Mouse (Mus musculus) embryo, embryonic 11.5 days (tissue): ENCODE measurements around the gene Dhx58.
A peak's percentile ranks its signal among the peaks of the same experiment; 100 is the strongest.

Experiments
- DNase-seq: peaks from one replicate; pipeline ENCODE4 v3.0.0-alpha.2; 2012; ENCODE audit warnings: low read depth, low spot score

Dhx58 gene

DNA sequence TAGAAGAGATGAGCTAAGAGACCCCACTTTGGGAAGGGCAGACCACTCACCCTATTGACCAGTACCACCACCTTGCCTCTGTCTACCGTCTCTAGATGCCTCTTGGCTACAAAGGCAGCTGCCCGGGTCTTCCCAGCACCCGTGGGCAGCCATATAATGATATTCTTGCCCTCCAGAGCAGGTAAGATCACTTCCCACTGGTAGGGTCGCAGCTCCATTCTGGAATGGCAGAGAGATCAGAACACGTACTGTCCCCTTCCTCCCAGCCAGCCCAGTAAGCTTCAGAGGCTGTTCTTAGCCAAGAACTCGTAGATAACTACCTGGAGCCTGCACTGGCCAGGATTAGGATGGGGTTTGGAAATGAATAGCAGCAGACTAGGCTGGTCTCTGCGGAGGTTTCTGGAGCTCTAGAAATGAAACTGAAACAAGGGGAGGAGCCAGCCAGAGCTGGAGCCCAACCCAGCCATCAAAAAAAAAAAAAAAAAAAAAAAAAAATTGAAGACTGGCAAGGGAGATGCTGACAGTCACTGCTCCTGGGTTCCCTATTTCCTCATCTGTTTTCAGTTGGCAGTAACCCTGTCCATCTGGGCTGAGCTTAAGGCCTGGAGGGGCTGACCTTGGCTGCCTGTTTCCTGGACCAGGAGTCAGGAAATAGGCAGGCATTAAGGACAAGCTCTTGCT is at the start of gene Dhx58:
TSS of gene Dhx58 (minus strand) at position 421 of the 681 bp plus-strand sequence.
- DNase-seq: no peak

DNA sequence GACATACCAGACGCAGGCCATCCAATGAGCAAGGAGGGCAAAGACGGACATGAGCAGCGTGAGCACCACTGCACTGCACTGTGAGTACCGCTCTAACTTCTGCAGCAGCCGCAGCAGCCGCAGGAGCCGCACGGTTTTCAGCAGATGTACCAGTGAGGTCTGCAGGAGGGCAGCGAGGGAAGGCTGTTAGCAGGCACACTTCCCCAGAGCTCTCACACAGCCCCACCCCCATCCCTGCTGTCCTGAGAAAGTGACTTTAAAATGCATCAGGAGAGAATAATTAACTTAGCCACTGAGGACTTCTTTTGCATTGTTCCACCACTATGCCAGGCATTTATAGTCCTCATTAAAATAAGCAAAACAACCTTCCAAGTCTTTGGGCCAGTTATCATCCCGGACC is 48.2 kb upstream of the Dhx58 start:
- no peak for DNase-seq

DNA sequence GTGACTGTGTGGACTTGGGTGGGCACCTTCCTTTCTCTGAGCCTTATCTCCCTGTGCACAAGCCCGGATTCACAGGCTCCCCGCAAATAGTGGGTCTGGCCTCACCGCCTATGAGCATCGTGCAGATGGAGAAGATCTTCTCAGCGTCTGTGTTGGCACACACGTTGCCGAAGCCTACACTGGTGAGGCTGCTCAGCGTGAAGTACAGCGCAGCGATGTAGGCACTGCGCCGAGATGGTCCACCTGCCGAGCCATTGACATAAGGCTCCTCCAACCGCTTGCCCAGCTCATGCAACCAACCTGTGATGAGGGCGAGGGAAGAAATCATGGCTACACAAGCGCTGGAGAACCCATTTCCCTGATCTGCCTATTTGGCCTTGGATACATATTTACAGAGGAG is 46.1 kb upstream of the Dhx58 start:
- no peak for DNase-seq

DNA sequence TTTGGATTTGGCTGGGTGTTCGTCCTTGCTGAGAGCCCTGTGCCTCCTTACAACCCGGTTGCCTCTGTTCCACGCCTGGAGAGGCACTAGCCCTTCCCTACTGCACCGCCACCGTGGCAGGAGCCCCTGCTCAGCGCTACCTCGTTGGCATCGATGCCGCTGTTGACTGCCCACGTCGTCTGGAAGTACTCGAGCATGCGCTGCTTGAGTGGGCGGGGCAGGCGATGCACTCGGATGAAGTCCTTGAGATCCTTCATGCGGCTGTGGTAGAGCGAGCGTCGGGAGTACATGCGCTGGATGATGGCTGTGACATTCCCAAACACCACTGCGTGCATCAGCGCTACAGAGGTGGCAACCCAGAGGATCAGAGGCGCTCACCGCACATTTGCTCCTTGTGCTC is 45.4 kb upstream of the Dhx58 start:
- DNase-seq: no peak

DNA sequence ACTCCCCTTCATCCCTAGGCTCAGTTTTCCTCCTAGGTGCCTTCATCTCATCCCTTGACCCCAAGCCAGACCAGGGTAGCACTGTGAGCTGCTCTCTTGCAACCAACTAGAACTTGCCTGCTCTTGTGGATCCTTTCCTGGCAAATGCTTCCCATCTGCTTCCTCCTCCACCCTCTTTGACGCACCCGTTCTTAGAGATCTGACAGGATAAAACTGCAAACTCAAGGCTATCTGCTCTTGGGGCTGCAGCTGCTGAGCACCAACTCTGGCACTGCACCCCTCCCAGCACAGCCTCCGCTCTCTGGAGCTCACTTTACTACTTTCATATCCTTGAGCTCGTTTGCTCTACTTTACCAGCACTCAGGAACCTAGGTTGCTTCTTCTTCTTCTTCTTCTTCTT is 44.5 kb upstream of the Dhx58 start:
- DNase-seq: no peak

DNA sequence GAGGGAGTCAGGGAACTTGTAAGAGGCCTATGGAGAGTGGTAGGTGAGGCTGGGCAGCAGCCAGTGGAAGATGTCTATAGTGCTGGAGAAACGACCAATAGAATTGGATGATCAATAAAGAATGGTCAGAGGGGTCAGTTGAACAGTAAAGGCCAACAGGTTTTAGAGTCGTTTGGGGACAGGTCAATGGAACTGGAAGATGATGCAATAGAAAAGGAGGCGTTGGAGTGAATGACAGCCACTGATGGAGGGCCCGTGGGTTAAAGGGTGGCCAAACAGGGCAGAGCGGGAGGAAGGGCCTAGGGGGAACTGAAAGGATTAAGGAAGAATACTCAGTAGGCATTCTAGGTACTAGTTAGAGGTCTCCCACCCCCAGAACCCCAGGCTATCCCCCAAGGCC is 43.0 kb upstream of the Dhx58 start:
- DNase-seq: no peak

DNA sequence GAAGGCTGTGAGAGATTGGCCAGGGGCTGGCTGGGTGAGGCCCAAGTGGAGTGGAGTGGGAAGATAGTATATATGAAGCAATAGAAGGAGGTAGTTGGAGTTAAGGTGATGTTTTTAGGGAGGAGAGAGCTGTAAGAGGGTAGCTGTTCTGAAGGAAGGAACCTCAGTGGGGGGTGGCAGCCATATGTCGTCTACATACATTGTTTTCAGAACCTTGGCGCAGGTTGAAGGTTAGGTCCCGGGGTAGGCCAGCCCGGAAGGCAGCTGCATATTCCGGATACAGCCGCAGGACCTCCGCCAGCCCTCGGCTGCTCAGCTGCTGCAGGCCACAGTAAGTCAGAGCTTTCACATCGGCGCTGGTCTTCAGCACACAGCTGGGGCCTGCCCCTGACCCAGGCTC is 42.5 kb upstream of the Dhx58 start:
- no peak for DNase-seq

DNA sequence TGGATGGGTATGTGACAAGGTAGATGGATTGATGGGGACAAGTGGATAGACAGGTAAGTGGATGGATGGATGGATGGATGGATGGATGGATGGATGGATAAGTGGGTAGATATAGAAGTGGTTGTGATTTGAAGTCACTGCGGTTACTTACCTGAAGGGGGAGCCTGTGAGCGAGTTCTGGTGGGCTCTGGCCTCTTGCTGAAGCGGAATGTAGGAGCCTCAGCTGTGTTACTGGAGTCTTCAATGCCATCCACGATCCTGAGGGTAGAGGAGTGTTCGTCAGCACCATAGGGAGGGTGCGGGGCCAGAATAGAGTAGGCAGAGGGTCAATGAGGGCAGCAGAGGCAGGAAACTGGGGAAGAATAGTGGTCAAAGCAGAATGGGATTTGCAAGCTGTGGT is 41.0 kb upstream of the Dhx58 start:
- DNase-seq: peak; percentile 41

DNA sequence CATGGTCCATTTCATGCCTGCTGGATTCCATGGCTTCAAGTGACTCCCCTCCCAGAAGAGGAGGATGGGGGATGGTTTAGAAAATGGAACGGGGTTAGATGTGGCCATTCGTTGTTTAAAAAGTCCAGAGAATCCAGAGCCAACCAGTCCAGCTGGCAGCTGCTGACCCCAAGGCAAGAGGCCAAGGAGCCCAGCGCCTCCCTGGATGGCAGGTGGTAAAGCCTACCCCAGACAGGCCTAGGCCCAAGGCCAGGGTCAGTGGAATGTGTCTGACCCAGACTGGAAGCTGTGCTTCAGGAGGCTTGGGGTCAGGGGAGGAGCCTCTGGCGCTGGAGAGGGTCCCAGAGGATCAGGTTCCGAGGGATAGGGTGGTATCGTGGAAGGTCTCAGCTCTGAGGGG is 37.3 kb upstream of the Dhx58 start:
- no peak for DNase-seq

DNA sequence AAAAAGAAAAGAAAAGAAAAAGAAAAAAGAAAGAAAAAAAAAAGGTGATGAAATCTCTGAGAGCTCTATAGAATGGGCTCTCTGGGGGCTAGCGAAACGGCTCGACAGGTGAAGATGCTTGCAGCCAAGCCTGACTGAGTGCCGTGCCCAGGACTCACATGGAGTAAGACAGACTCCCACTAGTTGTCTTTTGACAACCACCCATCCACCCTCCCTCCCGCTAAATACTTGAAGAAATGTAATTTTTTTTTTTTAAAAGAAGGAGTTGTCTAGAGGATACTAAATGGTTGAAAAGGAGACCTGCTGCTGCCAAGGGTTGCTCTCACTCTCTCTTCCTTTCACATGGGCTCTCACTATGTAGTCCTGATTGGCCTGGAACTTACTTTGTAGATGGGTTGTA is 34.7 kb upstream of the Dhx58 start:
- DNase-seq: no peak

DNA sequence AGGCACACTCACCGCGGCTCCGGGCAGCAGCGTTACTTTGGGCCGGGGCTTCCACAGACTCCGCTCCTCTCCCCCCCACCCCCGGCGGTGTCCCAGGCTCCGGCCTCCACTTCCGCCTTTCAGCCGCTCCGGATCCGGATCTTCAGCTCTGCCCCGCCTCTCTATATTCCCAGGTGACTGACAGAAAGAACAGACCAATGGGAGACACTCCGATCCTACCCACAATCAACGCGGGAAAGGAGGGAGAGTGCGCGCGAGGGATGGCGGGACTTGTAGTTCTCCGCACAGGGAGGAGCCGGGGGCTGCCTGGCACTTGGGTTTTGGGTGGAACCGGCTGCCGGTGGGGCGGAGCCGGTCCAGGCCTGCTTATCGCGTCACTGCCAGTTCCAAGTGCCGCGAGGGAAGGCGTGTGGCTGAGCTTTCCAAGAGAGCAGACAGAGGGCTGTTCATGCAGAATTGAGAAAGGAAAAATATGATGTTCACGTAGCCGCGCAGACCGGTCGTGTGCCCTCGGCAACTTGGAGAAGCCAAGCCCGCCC is 34.1 kb upstream of the Dhx58 start, which contains the start of gene Rab5c:
TSS of gene Rab5c (minus strand) at position 150 of the 539 bp plus-strand sequence.
- peak; percentile 98 for DNase-seq

DNA sequence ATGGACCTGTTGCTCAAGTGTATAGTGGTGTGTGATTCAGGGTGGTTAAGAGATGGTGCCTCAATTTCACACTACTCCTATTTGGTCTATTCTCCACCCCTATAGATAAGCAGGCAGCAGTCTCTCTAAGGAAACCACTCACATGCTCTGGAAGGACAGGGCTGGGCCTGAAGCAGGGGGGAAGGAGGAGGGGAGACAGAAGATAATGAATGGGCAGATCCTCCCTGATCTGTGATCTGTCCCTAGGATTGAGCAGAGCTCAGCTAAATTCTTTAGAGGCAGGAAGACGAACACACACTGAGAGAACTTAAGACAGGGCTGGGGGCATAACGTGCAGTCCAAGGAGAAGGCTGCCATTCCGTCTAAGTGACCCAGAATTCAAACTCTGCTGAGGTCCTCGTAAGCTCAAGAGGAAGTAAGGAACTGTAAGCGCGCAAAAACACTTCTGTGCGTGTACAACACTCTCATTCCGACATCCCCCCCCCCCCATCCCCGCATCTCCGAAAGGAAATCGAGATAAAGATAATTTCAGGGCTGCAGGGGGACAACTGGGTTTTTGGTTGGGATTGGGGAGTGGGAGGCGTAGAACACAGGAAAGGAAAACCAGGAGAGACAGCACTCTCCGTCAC is 33.1 kb upstream of the Dhx58 start:
- DNase-seq: no peak

DNA sequence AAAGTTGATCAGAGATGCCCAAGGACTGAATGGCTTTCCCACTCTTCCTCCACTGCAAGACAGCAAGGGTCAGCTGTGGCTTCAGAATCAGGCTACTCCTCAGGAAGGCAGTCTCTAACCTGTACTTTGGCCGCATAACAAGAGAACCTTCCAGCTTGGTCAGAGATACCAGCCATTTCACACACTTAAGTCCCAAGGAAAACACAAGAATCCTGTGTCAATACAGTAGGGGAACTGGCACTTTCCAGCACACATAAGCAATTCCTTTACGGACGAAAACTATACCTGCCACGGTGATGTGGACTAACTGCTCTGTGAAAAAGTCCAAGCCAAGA is 32.6 kb upstream of the Dhx58 start:
- DNase-seq: no peak

DNA sequence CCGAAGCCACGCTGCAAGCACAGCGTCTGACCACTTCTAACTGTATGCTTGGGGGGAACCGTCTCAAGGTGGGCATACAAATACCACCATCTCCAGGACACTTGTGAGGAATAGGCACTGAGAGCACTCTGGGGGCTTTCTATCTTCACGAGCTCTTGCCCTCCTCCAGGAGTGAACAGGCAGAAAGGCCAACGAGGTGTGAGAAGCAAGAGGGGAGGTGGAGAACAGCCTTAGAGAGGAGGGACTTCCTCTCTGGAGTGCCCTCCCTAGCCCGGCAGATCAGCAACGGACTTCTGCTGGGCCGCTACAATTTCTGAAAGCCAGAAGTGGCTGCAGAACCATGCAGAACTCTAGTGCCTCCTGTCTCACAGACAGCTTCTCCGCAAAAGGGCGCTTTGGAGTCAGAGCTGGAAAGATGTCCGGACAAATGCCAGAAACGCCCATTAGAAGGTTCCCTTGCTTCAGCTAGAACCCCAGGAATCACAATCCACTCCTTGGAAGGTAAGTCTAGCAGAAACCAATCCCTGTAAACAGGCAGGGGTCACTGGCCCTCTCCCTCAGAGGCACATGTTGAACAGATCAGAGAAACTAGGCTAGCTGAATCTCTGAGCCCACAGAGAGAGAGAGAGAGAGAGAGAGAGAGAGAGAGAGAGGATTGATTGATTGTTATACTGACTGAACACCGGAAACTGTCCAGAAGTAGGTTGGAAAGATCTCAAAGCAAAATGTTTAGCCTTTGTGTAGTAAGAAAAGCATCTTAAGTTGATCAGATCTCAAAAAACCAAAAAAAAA is 32.1 kb upstream of the Dhx58 start:
- DNase-seq: no peak

DNA sequence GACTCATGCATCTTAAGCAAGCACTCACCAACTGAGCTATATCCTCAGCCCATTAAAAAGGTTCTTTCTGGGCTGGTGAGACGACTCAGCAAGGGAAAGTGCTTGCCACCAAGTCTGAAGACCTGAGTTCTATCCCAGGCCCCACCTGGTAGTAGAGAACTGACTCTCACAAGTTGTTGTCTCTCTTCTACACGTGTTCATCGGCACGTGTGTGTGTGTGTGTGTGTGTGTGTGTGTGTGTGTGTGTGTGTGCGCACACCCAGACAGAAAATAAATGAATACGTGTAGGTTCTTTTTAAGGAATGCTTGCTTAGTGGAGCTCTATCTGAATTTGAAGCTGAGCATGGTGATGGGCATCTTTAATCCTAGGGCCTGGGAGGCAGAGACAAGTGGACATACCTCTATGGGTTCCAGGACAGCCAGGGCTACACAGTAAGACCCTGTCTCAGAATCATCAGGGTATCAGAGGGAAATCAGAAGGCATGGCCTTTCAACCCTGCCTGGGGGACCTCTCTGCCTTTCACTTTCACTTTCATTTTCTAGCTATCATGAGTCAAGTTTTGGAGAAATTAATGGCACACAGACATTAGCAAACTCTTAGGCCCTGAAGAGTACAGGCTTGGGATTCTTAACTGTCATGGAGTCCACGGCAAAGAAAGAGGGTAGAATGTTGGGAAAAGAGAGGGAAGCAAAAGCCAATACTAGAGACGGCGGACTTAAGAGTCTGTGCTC is 31.2 kb upstream of the Dhx58 start:
- no peak for DNase-seq

DNA sequence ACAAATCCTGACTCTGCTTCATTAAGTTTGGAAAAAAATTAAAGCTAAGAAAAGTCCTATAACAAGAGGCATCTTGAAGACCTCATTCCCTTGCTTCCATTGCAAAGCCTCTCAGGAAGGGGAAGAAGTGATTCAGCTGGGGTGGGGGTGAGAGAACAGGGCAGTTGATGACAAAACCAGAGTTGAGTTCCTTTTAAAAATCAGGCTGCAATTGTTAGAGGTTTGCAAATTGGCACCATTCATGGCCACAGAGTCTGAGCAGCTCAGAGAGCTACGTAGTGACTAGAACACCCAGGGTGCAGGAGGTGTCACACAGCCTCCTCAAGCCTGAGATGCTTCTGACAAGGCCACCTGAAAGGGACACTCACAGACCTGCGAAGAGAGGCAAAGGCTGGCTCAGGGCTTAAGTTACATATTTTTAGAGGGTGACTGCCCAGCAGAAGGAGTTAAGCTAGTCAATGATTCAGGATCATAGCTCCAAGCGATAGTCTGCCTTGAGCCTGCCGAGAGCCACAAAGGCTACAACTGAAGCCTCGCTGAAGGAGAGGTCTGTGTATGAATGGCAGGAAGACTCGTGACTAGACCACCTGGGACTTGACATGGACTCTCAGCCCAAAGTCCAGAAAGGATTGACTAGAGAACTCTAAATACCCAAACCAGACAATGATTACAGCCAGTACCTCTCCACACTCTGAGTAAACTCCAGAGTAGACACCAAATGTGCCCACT is 26.6 kb upstream of the Dhx58 start:
- DNase-seq: no peak

DNA sequence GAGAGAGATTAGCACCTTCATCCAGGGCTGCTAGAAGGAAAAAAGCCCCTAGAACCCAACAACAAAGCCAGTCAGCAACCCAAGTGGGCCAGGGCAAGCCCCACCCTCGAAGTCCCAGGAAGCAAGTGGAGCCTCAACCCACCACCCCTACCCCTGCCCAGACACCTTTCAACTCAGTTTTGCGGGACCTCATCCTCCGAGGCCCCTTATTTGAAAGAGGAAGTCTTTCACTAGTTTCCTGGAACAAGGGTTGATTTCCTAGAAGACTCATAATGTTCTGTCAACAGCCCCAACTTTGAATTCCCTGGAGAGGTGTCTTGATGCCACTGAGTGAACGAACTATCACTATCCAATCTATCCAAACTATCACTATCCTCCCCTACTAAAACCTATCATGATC is 25.9 kb upstream of the Dhx58 start:
- DNase-seq: no peak

DNA sequence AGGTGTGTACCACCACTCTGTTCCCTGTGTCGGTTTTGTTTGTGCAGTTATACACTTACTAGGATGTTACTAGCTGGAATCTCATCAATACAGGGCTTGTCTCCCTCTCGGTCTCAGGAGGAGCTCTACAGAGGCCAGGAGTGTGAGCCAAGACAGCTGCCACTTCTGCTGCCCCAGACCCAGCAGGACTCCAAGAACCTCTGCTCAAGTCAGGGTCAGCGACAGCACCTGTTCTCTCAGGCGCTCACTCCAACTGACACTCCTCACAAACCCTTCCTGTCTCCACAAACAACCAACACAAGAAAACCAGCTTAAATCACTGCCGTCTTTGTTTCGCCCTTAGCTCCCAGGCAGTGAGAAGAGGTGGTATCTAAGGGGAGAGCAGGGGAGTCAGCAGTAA is 24.5 kb upstream of the Dhx58 start:
- DNase-seq: no peak

DNA sequence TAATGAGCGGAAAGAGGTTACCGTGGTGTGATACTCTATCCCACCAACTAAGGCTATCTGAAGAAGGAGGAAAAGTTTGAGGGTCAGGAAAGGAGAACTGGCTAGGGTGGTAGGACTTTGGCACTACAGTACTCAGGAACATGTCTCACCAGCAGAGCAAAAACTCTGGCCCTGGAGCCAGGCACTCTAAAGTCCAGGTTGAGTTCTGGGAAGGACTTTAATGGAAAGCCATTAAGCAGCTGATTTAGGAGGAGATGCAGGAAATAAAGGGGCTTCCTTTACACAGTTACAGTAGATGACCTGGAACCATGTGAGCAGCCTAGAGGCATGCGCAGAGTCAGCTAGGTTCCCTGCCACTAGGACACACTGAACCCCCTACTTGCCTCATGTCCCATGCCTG is 23.1 kb upstream of the Dhx58 start:
- no peak for DNase-seq

DNA sequence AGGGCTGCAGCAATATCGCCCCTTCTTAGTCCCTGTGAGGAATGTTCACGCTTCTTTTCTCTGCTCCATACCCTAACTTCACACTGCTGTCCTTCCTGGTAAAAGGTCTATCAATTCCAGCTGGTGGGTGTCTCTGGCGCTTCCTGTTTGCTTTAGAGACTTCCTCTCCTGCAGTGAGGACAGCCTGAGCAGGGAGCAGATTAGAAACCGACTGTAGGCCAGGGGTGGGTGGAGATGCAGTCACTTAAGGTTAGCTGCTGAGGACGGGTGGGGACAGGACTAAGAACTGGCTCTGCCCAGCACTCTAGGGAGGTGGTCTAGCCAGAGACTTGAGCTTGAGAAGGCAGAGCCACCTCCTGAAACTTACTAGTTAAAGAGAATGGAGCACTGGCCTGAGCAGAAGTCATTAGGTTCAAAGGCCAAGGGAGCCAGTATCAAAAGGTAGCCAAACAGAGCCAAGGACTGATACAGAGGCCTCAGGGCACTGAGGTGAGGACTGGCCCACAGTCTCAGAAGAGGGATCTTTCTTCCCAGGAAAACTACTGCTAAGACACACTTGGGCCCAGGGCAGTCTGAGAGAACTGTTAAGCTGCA is 20.9 kb upstream of the Dhx58 start:
- DNase-seq: no peak

DNA sequence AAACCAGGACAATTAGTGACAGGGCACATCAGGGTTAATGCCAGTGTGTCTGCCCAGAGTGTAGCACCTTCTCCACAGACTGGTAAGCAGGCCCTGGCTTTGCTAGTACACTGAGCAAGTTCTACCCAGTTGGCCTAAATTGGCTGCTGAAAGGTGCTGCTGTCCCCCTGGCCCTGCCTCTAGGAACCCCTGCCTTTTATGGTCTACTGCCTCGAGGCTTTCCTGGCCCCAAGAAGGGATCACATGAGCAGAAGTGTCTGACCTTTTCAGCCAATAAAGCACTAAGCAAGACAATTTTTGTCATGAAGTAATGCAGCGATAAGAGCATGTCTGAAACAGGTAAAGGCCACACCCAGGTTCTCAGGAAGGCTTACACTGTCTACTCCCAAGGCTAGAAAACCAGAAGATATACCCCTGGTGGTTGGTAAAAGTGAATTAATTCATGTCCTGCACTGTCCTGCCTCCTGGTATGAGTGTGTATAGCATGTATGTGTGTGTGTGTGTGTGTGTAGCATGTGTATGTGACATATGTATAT is 18.5 kb upstream of the Dhx58 start:
- no peak for DNase-seq
